In genomic region chr10:55767571-55767970, GRCm38 (mm10) we compare ENCODE assay signal across 8 mouse cellular contexts.
DNase-seq lines count a peak whose midpoint lies in the region; ATAC-seq and TF ChIP-seq lines count a peak whose summit lies in the region.

No protein-coding gene starts in this region.

- no peak overlapping the region for H3K9ac ChIP-seq in forebrain, embryonic 16.5 days (replicated peaks; ENCODE audit: low read depth, low read length)
- no peak overlapping the region for H3K9ac ChIP-seq in midbrain, embryonic 15.5 days

- no peak for ATAC-seq in forebrain, embryonic 16.5 days
- no peak for ATAC-seq in midbrain, embryonic 15.5 days (replicated peaks)

- no peak for TF ChIP-seq POLR2A in cortical plate, adult 2 months (IDR thresholded peaks at IDR 0.05; ENCODE audit: extremely low read depth, insufficient read depth, low read length)

- DNase-seq in forebrain, embryonic 10.5 days (ENCODE audit: extremely low spot score, low spot score), result peak; percentile 23
- peak; percentile 32 for DNase-seq in midbrain, embryonic 10.5 days (ENCODE audit: low spot score)
- DNase-seq in kidney, postnatal 10 days, result peak; percentile 68
- peak; percentile 23 for DNase-seq in ovary, postnatal 36 days (ENCODE audit: low spot score)
- no peak for DNase-seq in cerebellum, adult 11-12 months

- no peak overlapping the region for H3K4me2 ChIP-seq in forebrain, embryonic 16.5 days (ENCODE audit: low read length)
- no peak overlapping the region for H3K4me2 ChIP-seq in midbrain, embryonic 15.5 days

- 73% methylated on average over 1 of the region's 1 CpGs for WGBS in forebrain, embryonic 10.5 days
- WGBS in forebrain, embryonic 16.5 days, result 69% methylated on average over 1 of the region's 1 CpGs
- WGBS in midbrain, embryonic 10.5 days, result 70% methylated on average over 1 of the region's 1 CpGs
- 58% methylated on average over 1 of the region's 1 CpGs for WGBS in midbrain, embryonic 15.5 days

- TF ChIP-seq CTCF in cortical plate, adult 2 months (IDR thresholded peaks at IDR 0.05; ENCODE audit: extremely low read depth, insufficient read depth, low read length), result peak; percentile 12; the same call in 1 of the 2 replicates

- no peak overlapping the region for H3K4me3 ChIP-seq in forebrain, embryonic 10.5 days
- no peak overlapping the region for H3K4me3 ChIP-seq in forebrain, embryonic 16.5 days (replicated peaks; ENCODE audit: low read length)
- H3K4me3 ChIP-seq in midbrain, embryonic 10.5 days, result no peak overlapping the region
- H3K4me3 ChIP-seq in midbrain, embryonic 15.5 days, result no peak overlapping the region
- H3K4me3 ChIP-seq in cortical plate, adult 2 months (ENCODE audit: insufficient read depth, low read length), result no peak overlapping the region

- no peaks in the 10 kb centered on the region for H3K9me3 ChIP-seq in forebrain, embryonic 10.5 days
- no peaks in the 10 kb centered on the region for H3K9me3 ChIP-seq in forebrain, embryonic 16.5 days (ENCODE audit: control insufficient read depth, low read length)
- H3K9me3 ChIP-seq in midbrain, embryonic 10.5 days (replicated peaks), result no peaks in the 10 kb centered on the region
- no peaks in the 10 kb centered on the region for H3K9me3 ChIP-seq in midbrain, embryonic 15.5 days

- no peaks in the 10 kb centered on the region for H3K4me1 ChIP-seq in forebrain, embryonic 10.5 days
- H3K4me1 ChIP-seq in forebrain, embryonic 16.5 days (replicated peaks; ENCODE audit: control insufficient read depth, insufficient read depth, low read length), result no peaks in the 10 kb centered on the region
- no peaks in the 10 kb centered on the region for H3K4me1 ChIP-seq in midbrain, embryonic 10.5 days
- H3K4me1 ChIP-seq in midbrain, embryonic 15.5 days, result no peaks in the 10 kb centered on the region
- H3K4me1 ChIP-seq in cortical plate, adult 2 months (ENCODE audit: control insufficient read depth, insufficient read depth, low read length), result no peaks in the 10 kb centered on the region

- H3K36me3 ChIP-seq in forebrain, embryonic 10.5 days (replicated peaks), result no peaks in the 10 kb centered on the region
- H3K36me3 ChIP-seq in forebrain, embryonic 16.5 days (ENCODE audit: control insufficient read depth, insufficient read depth), result no peaks in the 10 kb centered on the region
- H3K36me3 ChIP-seq in midbrain, embryonic 10.5 days, result no peaks in the 10 kb centered on the region
- H3K36me3 ChIP-seq in midbrain, embryonic 15.5 days (replicated peaks), result no peaks in the 10 kb centered on the region

- H3K27ac ChIP-seq in forebrain, embryonic 10.5 days, result no peak overlapping the region
- no peak overlapping the region for H3K27ac ChIP-seq in forebrain, embryonic 16.5 days (ENCODE audit: low read length)
- H3K27ac ChIP-seq in midbrain, embryonic 10.5 days (replicated peaks), result no peak overlapping the region
- H3K27ac ChIP-seq in midbrain, embryonic 15.5 days, result no peak overlapping the region
- no peak overlapping the region for H3K27ac ChIP-seq in cortical plate, adult 2 months (ENCODE audit: insufficient read depth, low read length)

- no peaks in the 10 kb centered on the region for H3K27me3 ChIP-seq in forebrain, embryonic 10.5 days (ENCODE audit: poor library complexity, severe bottlenecking)
- no peaks in the 10 kb centered on the region for H3K27me3 ChIP-seq in forebrain, embryonic 16.5 days (replicated peaks; ENCODE audit: control insufficient read depth, insufficient read depth, low read length)
- no peaks in the 10 kb centered on the region for H3K27me3 ChIP-seq in midbrain, embryonic 10.5 days (ENCODE audit: low read depth, poor library complexity, severe bottlenecking)
- H3K27me3 ChIP-seq in midbrain, embryonic 15.5 days (replicated peaks), result no peaks in the 10 kb centered on the region
